Mouse (Mus musculus) midbrain, embryonic 10.5 days (tissue): ENCODE measurements at regions not wholly inside any gene's neighbourhood (a gene's known extent, or its start where the extent isn't known, plus 50 kb on each side); places are given as distances from the start of the nearest gene placed in this dataset.

Experiments used
- DNase-seq: peaks from one replicate; pipeline ENCODE4 v3.0.0-alpha.2; 2017; ENCODE audit warnings: low spot score
- H3K27ac ChIP-seq: fragments of 300-500 bp; sonication (generic); replicated peaks from 2 replicates; pipeline ENCODE4 v1.5.1; 2016; ENCODE audit warnings: mild to moderate bottlenecking
- H3K27me3 ChIP-seq: fragments of 300-500 bp; sonication (generic); 2 replicates; pipeline ENCODE4 v1.6.1; 2016; ENCODE audit warnings: low read depth, mild to moderate bottlenecking; ENCODE audit not compliant: poor library complexity, severe bottlenecking
- H3K36me3 ChIP-seq: fragments of 300-500 bp; sonication (generic); 2 replicates; pipeline ENCODE4 v1.6.1; 2016; ENCODE audit warnings: mild to moderate bottlenecking, moderate library complexity
- H3K4me1 ChIP-seq: fragments of 300-500 bp; sonication (generic); 2 replicates; pipeline ENCODE4 v1.6.1; 2016
- H3K4me3 ChIP-seq: fragments of 300-500 bp; sonication (generic); 2 replicates; pipeline ENCODE4 v1.5.1; 2016; ENCODE audit warnings: mild to moderate bottlenecking, moderate library complexity
- H3K9me3 ChIP-seq: fragments of 300-500 bp; sonication (generic); replicated peaks from 2 replicates; pipeline ENCODE4 v1.6.1; 2016; ENCODE audit warnings: mild to moderate bottlenecking
- WGBS: fragments of 180-500 bp; shearing (Covaris S2); methylation state at CpG from one replicate; pipeline ENCODE4 v1.1.7; 2016; 5-methylcytosine and 5-hydroxymethylcytosine counted together

DNA sequence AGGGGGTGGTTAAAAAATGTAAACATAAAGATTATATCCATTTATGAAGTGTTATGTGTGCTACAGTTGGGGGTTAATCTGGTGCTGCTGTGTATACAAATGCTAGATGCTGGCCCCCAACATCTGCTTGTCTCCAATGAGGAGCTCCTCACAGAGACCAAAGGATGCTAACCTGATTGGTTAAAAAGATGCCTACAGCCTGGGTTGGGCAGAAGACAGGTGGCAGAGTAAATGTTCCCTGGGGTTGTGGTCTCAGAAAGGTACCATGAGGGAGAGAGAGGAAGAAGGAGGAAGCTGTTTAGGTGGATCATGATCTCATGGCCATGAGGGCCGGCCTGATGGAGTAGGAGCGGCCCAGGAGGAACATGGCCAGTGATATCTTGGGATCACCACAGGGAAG is 133.0 kb upstream of the Dyrk2 start:
- H3K27me3 ChIP-seq = no peaks in the 10 kb centered on the region
- no peaks in the 10 kb centered on the region for H3K36me3 ChIP-seq
- no peak overlapping the region for H3K27ac ChIP-seq
- peaks cover 4% of the 10 kb centered on the region; the same call in 1 of the 2 replicates for H3K4me1 ChIP-seq
- no peaks in the 10 kb centered on the region for H3K9me3 ChIP-seq
- H3K4me3 ChIP-seq = no peak overlapping the region
- WGBS = 100% methylated on average over 2 of the region's 2 CpGs
- no peak for DNase-seq

GRCm38 (mm10) chr10:119001895-119002294 is 131.9 kb upstream of the Dyrk2 start:
- Histone ChIP-seq H3K4me1 (peaks cover 4% of the 10 kb centered on the region; the same call in 1 of the 2 replicates), H3K9me3 (no peaks in the 10 kb centered on the region), H3K27me3 (no peaks in the 10 kb centered on the region), H3K36me3 (no peaks in the 10 kb centered on the region), H3K4me3 (no peak overlapping the region), H3K27ac (no peak overlapping the region)
- WGBS = 93% methylated on average over 7 of the region's 7 CpGs
- DNase-seq = no peak

- Histone ChIP-seq H3K27ac (no peak overlapping the region), H3K4me1 (peaks cover 4% of the 10 kb centered on the region; the same call in 1 of the 2 replicates), H3K4me3 (no peak overlapping the region), H3K36me3 (no peaks in the 10 kb centered on the region), H3K9me3 (no peaks in the 10 kb centered on the region), H3K27me3 (no peaks in the 10 kb centered on the region)
- no peak for DNase-seq
- 90% methylated on average over 17 of the region's 17 CpGs for WGBS
These were observed 131.2 kb upstream of the Dyrk2 start for GRCm38 (mm10) chr10:119001000-119001780.

GRCm38 (mm10) chr10:118998966-118999365 is 129.0 kb upstream of the Dyrk2 start:
- no peak overlapping the region for H3K4me3 ChIP-seq
- DNase-seq = no peak
- H3K36me3 ChIP-seq = no peaks in the 10 kb centered on the region
- no peak overlapping the region for H3K27ac ChIP-seq
- H3K4me1 ChIP-seq = peaks cover 3% of the 10 kb centered on the region; the same call in 1 of the 2 replicates
- WGBS = 87% methylated on average over 6 of the region's 6 CpGs
- no peaks in the 10 kb centered on the region for H3K27me3 ChIP-seq
- no peaks in the 10 kb centered on the region for H3K9me3 ChIP-seq

DNA sequence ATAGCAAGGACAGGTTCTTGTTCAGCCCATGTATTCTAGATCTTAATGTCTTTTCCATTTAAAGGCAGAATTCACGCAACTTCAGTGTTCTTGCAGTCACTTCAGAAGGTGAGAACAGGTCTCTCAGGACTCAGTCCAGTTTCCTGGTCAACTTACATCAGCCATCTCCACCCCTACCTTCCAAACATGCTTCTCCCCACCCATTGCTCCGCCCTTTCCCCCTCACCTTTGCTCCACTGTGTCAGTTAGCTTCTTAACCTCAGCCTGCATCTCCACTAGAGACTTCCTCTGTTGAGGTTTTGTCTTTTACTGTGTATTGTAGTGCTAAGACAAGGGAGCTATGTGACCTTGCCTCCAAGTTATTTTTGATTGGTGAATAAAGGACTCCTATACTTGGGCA is 127.0 kb upstream of the Dyrk2 start:
- H3K36me3 ChIP-seq = no peaks in the 10 kb centered on the region
- H3K27ac ChIP-seq = no peak overlapping the region
- no peaks in the 10 kb centered on the region for H3K4me1 ChIP-seq
- DNase-seq = no peak
- no peaks in the 10 kb centered on the region for H3K9me3 ChIP-seq
- no peaks in the 10 kb centered on the region for H3K27me3 ChIP-seq
- WGBS = 86% methylated on average over 2 of the region's 2 CpGs
- H3K4me3 ChIP-seq = no peak overlapping the region

- no peak overlapping the region for H3K27ac ChIP-seq
- H3K27me3 ChIP-seq = no peaks in the 10 kb centered on the region
- no peaks in the 10 kb centered on the region for H3K36me3 ChIP-seq
- H3K4me3 ChIP-seq = no peak overlapping the region
- no peak for DNase-seq
- no peaks in the 10 kb centered on the region for H3K4me1 ChIP-seq
- no peaks in the 10 kb centered on the region for H3K9me3 ChIP-seq
- 53% methylated on average over 15 of the region's 15 CpGs for WGBS
These were observed 124.0 kb upstream of the Dyrk2 start for GRCm38 (mm10) chr10:118993819-118994574.

GRCm38 (mm10) chr10:118991213-118991612 is 121.2 kb upstream of the Dyrk2 start:
- H3K27me3 ChIP-seq = no peaks in the 10 kb centered on the region
- H3K9me3 ChIP-seq = no peaks in the 10 kb centered on the region
- 90% methylated on average over 7 of the region's 7 CpGs for WGBS
- no peaks in the 10 kb centered on the region for H3K36me3 ChIP-seq
- no peak overlapping the region for H3K27ac ChIP-seq
- no peak overlapping the region for H3K4me3 ChIP-seq
- DNase-seq = no peak
- H3K4me1 ChIP-seq = no peaks in the 10 kb centered on the region

GRCm38 (mm10) chr10:118990500-118990899 is 120.5 kb upstream of the Dyrk2 start:
- WGBS = 90% methylated on average over 6 of the region's 6 CpGs
- Histone ChIP-seq H3K9me3 (no peaks in the 10 kb centered on the region), H3K36me3 (no peaks in the 10 kb centered on the region), H3K27ac (no peak overlapping the region), H3K4me1 (no peaks in the 10 kb centered on the region), H3K4me3 (no peak overlapping the region), H3K27me3 (no peaks in the 10 kb centered on the region)
- no peak for DNase-seq

GRCm38 (mm10) chr10:118989812-118990211 is 119.8 kb upstream of the Dyrk2 start:
- H3K4me3 ChIP-seq = no peak overlapping the region
- no peak overlapping the region for H3K27ac ChIP-seq
- no peaks in the 10 kb centered on the region for H3K36me3 ChIP-seq
- no peaks in the 10 kb centered on the region for H3K27me3 ChIP-seq
- no peaks in the 10 kb centered on the region for H3K4me1 ChIP-seq
- DNase-seq = no peak
- H3K9me3 ChIP-seq = no peaks in the 10 kb centered on the region
- WGBS = 87% methylated on average over 10 of the region's 10 CpGs

GRCm38 (mm10) chr10:118988249-118988648 is 118.2 kb upstream of the Dyrk2 start:
- H3K4me3 ChIP-seq = no peak overlapping the region
- WGBS = 91% methylated on average over 6 of the region's 6 CpGs
- DNase-seq = no peak
- no peaks in the 10 kb centered on the region for H3K4me1 ChIP-seq
- no peak overlapping the region for H3K27ac ChIP-seq
- H3K9me3 ChIP-seq = peaks cover 12% of the 10 kb centered on the region; the same call in 1 of the 2 replicates
- no peaks in the 10 kb centered on the region for H3K27me3 ChIP-seq
- no peaks in the 10 kb centered on the region for H3K36me3 ChIP-seq

- no peak for DNase-seq
- H3K4me1 ChIP-seq = no peaks in the 10 kb centered on the region
- no peak overlapping the region for H3K27ac ChIP-seq
- H3K9me3 ChIP-seq = peaks cover 12% of the 10 kb centered on the region; the same call in 1 of the 2 replicates
- no peaks in the 10 kb centered on the region for H3K36me3 ChIP-seq
- no peak overlapping the region for H3K4me3 ChIP-seq
- peaks cover 8% of the 10 kb centered on the region for H3K27me3 ChIP-seq
- 95% methylated on average over 5 of the region's 5 CpGs for whole genome bisulfite sequencing
These were observed 114.6 kb upstream of the Dyrk2 start for GRCm38 (mm10) chr10:118984580-118984979.

GRCm38 (mm10) chr10:118981446-118981845 is 111.4 kb upstream of the Dyrk2 start:
- peaks cover 12% of the 10 kb centered on the region; the same call in 1 of the 2 replicates for H3K9me3 ChIP-seq
- H3K4me1 ChIP-seq = peaks cover 8% of the 10 kb centered on the region
- no peak overlapping the region for H3K4me3 ChIP-seq
- H3K36me3 ChIP-seq = no peaks in the 10 kb centered on the region
- peaks cover 26% of the 10 kb centered on the region for H3K27me3 ChIP-seq
- DNase-seq = no peak
- WGBS = 91% methylated on average over 5 of the region's 5 CpGs
- no peak overlapping the region for H3K27ac ChIP-seq

DNA sequence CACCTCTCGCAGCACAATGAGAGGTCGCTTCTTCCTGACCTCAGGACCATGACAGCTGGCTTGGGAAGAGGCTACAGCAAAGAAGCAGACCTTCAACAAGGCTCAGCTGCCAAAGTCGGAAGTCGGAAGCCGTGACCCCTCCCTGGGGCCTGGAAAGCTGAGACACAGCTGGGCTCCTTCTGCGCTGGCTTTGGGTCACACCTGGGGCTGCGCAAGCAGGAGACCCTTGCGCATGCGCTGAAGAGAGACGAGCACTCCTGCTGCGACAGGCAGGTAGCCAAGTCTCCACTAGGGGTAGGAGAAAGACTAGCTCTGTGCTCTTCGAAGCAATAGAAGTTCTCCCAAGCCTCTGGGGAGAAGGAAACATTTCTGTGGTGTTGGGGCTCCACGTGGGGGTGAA is 109.3 kb upstream of the Dyrk2 start:
- Histone ChIP-seq H3K4me1 (peaks cover 13% of the 10 kb centered on the region), H3K4me3 (no peak overlapping the region), H3K9me3 (peaks cover 10% of the 10 kb centered on the region; the same call in 1 of the 2 replicates), H3K27me3 (peaks cover 28% of the 10 kb centered on the region), H3K36me3 (no peaks in the 10 kb centered on the region), H3K27ac (no peak overlapping the region)
- 48% methylated on average over 13 of the region's 13 CpGs for WGBS
- no peak for DNase-seq
